Mouse (Mus musculus) thymus, adult 2 months (tissue): ENCODE measurements around the gene Rsad1.

ENCODE experiments used
- CTCF ChIP-seq: fragments of 200-500 bp; IDR thresholded peaks from 2 replicates; pipeline ENCODE4 v1.5.1; 2012; ENCODE audit warnings: mild to moderate bottlenecking, control low read depth, low read length, moderate library complexity, borderline replicate concordance; ENCODE audit not compliant: control insufficient read depth, poor library complexity, insufficient read depth; ENCODE audit errors: extremely low read depth
- POLR2A ChIP-seq: fragments of 200-500 bp; IDR thresholded peaks from 2 replicates; pipeline ENCODE4 v1.6.1; 2012; ENCODE audit warnings: mild to moderate bottlenecking, low read length, control low read depth, moderate library complexity; ENCODE audit not compliant: control insufficient read depth, poor library complexity, insufficient read depth; ENCODE audit errors: extremely low read depth

GRCm38 (mm10) chr11:94546381-94546780 is 2.7 kb downstream of the Rsad1 start:
- TF ChIP-seq CTCF (no peak), POLR2A (no peak)
